Mouse (Mus musculus): ENCODE data around the gene Lrrc8e. TPM values are rescaled to one million over a fixed set of nuclear protein-coding genes. Genes with fewer than 3 reads are reported as not detected.

Lrrc8e gene
- not detected for total RNA-seq (2023)

GRCm38 (mm10) chr8:4226739-4227347 is at the start of gene Lrrc8e:
Lrrc8e (plus strand) TSS chr8:4226827.

DNA sequence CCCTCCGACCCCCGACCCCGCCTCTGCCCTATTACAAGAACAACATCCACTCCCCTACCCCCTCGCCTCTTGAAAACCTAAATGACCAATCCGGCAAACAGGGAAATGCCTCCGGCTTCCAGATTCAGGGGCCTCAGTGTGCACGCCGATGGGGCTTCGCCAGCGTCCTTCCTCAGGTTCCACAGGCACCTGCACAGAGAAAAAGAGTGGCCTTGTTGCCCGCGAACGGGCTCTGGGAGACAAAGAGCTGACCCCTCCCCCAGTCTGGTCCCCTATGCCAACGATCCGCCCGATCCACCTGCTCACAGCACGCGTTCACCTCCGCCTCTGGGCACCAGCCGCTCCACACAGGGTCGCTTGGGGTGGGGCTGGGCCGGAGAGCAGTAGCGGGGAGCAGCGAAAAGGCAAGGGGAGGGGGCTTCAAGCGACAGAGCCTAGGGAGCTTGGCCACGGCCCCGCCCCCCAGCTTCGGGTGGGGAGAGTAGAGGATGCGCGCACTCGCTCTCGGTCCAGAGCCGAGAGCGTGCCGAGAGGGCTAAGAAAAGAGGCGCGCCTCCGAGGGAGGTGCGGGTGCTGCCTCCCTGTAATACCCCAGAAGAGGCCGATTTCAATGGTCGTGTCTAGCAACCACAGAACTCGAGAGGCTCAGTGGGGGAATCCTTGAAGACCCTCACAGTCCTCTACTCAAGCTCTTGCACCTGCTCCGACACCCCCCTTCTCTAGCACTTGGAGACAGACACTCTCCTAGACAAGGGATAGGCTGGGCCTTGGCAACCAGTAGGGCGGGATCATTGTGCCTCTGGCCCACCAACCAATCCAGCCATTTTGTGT is 9.6 kb upstream of the Lrrc8e start, which contains the start of gene Prr36:
Gene Prr36 (minus strand): TSS at position 669 of the 831 bp plus-strand sequence.

GRCm38 (mm10) chr8:4238434-4239192 is 12.0 kb downstream of the Lrrc8e start, which contains the start of the genes Map2k7 and Gm49320:
Map2k7 (plus strand) TSS chr8:4238740.
Gm49320 (plus strand) TSS chr8:4238865.

GRCm38 (mm10) chr8:4247951-4248540 is 21.4 kb downstream of the Lrrc8e start, which contains the start of gene Tgfbr3l:
Tgfbr3l (plus strand) TSS chr8:4248214.

GRCm38 (mm10) chr8:4252934-4253841 is 26.6 kb downstream of the Lrrc8e start, which contains the start of gene Snapc2:
Snapc2 (plus strand) TSS chr8:4253080.

GRCm38 (mm10) chr8:4259125-4259804 is 32.6 kb downstream of the Lrrc8e start, which contains the start of gene Ctxn1:
Ctxn1 (minus strand) TSS chr8:4259274.

DNA sequence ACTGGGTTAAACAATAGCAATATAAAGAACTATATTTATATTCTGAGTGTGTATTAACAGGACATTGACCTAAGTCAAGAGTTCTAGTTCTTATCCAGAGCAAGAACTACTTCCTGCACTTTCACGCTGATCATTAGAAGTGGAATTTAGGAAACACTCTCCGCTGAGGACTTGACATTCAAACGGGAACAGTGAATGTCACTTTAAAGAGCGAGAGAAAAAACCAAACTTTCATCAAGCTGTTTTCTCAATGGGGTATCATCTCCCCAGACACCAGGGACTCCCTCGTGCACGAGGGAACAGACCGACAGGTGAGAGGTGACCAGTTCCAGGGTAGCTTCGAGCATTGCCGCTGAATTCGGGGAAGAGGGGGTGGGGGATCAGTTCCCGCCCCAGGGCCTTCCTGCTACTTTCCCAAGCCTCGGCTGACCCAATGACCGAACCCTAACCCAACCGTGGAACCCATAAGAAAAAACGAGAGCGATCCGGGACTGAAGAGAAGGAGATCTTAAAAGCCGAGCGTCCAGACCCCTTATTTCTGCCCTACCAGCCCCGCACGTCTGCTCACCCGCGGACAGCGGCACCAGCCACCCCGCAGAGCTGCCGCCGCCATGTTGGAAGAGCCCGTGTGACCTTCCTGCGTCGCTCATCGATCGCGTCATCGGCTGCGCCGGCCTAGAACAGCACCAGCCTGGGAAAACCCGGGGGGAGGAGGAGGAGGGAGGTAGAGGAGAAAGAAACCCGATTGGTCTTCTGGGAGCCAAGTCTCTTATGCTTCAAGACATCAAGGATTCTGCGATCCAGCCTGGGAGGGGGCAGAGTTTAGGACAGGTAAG is 48.9 kb downstream of the Lrrc8e start, which contains the start of gene Timm44:
Gene Timm44 (minus strand): TSS at position 639 of the 836 bp plus-strand sequence.

Other genes with a start within 250 kb of the Lrrc8e start
- not detected for gene Cd209f, start 121.0 kb upstream of the Lrrc8e start, total RNA-seq (2023)
- not detected for gene Cd209g, start 92.7 kb upstream of the Lrrc8e start, total RNA-seq (2023)
- 10 to 100 TPM; 11.0 to 13.2 TPM for gene Evi5l, start 60.3 kb upstream of the Lrrc8e start, total RNA-seq (2023)
- gene Prr36, start 9.4 kb upstream of the Lrrc8e start, total RNA-seq (2023) = under 1 TPM; 0.40 to 0.47 TPM
- gene Map2k7, start 11.9 kb downstream of the Lrrc8e start, total RNA-seq (2023) = 10 to 100 TPM; 44.6 to 59.4 TPM
- gene Gm49320, start 12.0 kb downstream of the Lrrc8e start, total RNA-seq (2023) = 1 to 10 TPM in 1 of 2 experiments, under 1 TPM in 1; 0.64 to 1.0 TPM
- 1 to 10 TPM; 5.1 to 6.2 TPM for gene Tgfbr3l, start 21.4 kb downstream of the Lrrc8e start, total RNA-seq (2023)
- gene Snapc2, start 26.3 kb downstream of the Lrrc8e start, total RNA-seq (2023) = 10 to 100 TPM; 13.9 to 14.1 TPM
- gene Ctxn1, start 32.4 kb downstream of the Lrrc8e start, total RNA-seq (2023) = under 1 TPM in 1 of 2 experiments, not detected in 1; 0.42 TPM
- 10 to 100 TPM; 24.4 to 34.6 TPM for gene Timm44, start 49.1 kb downstream of the Lrrc8e start, total RNA-seq (2023)
- 10 to 100 TPM in 1 of 2 experiments, 1 to 10 TPM in 1; 9.7 to 13.6 TPM for gene Ccl25, start 98.4 kb downstream of the Lrrc8e start, total RNA-seq (2023)
- 10 to 100 TPM; 63.5 to 73.2 TPM for gene Elavl1, start 98.6 kb downstream of the Lrrc8e start, total RNA-seq (2023)